Mouse (Mus musculus): ENCODE measurements around the gene Wdr24. TPM values are rescaled to one million over a fixed set of nuclear protein-coding genes. Genes with fewer than 3 reads are reported as not detected.

Wdr24 gene
- polyA plus RNA-seq, 1 experiment: 0.32 TPM

GRCm38 (mm10) chr17:25827546-25828222, 4.3 kb downstream of the Wdr24 start:
- Histone ChIP-seq H3K4me1 (ENCODE audit: control insufficient read depth) (peaks cover 93% of the 10 kb centered on the region), H3K4me3 (replicated peaks) (no peak overlapping the region), H3K27me3 (ENCODE audit: control insufficient read depth) (peaks cover 2% of the 10 kb centered on the region), H3K36me3 (ENCODE audit: control insufficient read depth) (peaks cover 64% of the 10 kb centered on the region), H3K9me3 (ENCODE audit: control insufficient read depth, low read length) (no peaks in the 10 kb centered on the region)
- TF ChIP-seq TAL1 (IDR thresholded peaks at IDR 0.05; ENCODE audit: low read length) (no peak), GATA1 (IDR thresholded peaks at IDR 0.05; ENCODE audit: low read length) (no peak)

GRCm38 (mm10) chr17:25828223-25828594, 4.8 kb downstream of the Wdr24 start:
- H3K27me3 ChIP-seq (ENCODE audit: control insufficient read depth): no peaks in the 10 kb centered on the region
- peaks cover 64% of the 10 kb centered on the region for H3K36me3 ChIP-seq (ENCODE audit: control insufficient read depth)
- H3K4me3 ChIP-seq (replicated peaks): peak overlapping the region; percentile 73
- no peaks in the 10 kb centered on the region for H3K9me3 ChIP-seq (ENCODE audit: control insufficient read depth, low read length)
- TF ChIP-seq TAL1 (IDR thresholded peaks at IDR 0.05; ENCODE audit: low read length): no peak
- no peak for TF ChIP-seq GATA1 (IDR thresholded peaks at IDR 0.05; ENCODE audit: low read length)
- H3K4me1 ChIP-seq (ENCODE audit: control insufficient read depth): peaks cover 92% of the 10 kb centered on the region

- Histone ChIP-seq H3K36me3 (ENCODE audit: control insufficient read depth) (peaks cover 64% of the 10 kb centered on the region), H3K4me1 (ENCODE audit: control insufficient read depth) (peaks cover 93% of the 10 kb centered on the region)
These were observed 5.5 kb downstream of the Wdr24 start, which contains the start of gene Jmjd8 for GRCm38 (mm10) chr17:25828712-25829557. Gene Jmjd8 (plus strand): TSS chr17:25828867.

GRCm38 (mm10) chr17:25829558-25830017, 6.2 kb downstream of the Wdr24 start:
- Histone ChIP-seq H3K27me3 (ENCODE audit: control insufficient read depth) (no peaks in the 10 kb centered on the region), H3K36me3 (ENCODE audit: control insufficient read depth) (peaks cover 65% of the 10 kb centered on the region), H3K4me1 (ENCODE audit: control insufficient read depth) (peaks cover 93% of the 10 kb centered on the region), H3K9me3 (ENCODE audit: control insufficient read depth, low read length) (no peaks in the 10 kb centered on the region), H3K4me3 (replicated peaks) (peak overlapping the region; percentile 73)
- no peak for TF ChIP-seq GATA1 (IDR thresholded peaks at IDR 0.05; ENCODE audit: low read length)

More at GRCm38 (mm10) chr17:25828712-25829557, 5.5 kb downstream of the Wdr24 start, which contains the start of gene Jmjd8:
- Histone ChIP-seq H3K4me3 (replicated peaks) (peak within 1 kb of the TSS; percentile 73), H3K27me3 (ENCODE audit: control insufficient read depth) (no peaks in the 10 kb centered on the region), H3K9me3 (ENCODE audit: control insufficient read depth, low read length) (no peaks in the 10 kb centered on the region)
- TF ChIP-seq GATA1 (IDR thresholded peaks at IDR 0.05; ENCODE audit: low read length) (no peak; the same call in 1 of the 2 replicates), TAL1 (IDR thresholded peaks at IDR 0.05; ENCODE audit: low read length) (no peak)

GRCm38 (mm10) chr17:25830200-25830753, 6.8 kb downstream of the Wdr24 start:
- peaks cover 70% of the 10 kb centered on the region for H3K36me3 ChIP-seq (ENCODE audit: control insufficient read depth)
- H3K4me3 ChIP-seq (replicated peaks): peak overlapping the region; percentile 73
- no peaks in the 10 kb centered on the region for H3K27me3 ChIP-seq (ENCODE audit: control insufficient read depth)
- no peaks in the 10 kb centered on the region for H3K9me3 ChIP-seq (ENCODE audit: control insufficient read depth, low read length)
- no peak for TF ChIP-seq GATA1 (IDR thresholded peaks at IDR 0.05; ENCODE audit: low read length)
- peaks cover 93% of the 10 kb centered on the region for H3K4me1 ChIP-seq (ENCODE audit: control insufficient read depth)

GRCm38 (mm10) chr17:25830806-25831431, 7.5 kb downstream of the Wdr24 start:
- Histone ChIP-seq H3K36me3 (ENCODE audit: control insufficient read depth) (peaks cover 70% of the 10 kb centered on the region), H3K9me3 (ENCODE audit: control insufficient read depth, low read length) (no peaks in the 10 kb centered on the region), H3K4me3 (replicated peaks) (peak overlapping the region; percentile 81), H3K4me1 (ENCODE audit: control insufficient read depth) (peaks cover 93% of the 10 kb centered on the region), H3K27me3 (ENCODE audit: control insufficient read depth) (no peaks in the 10 kb centered on the region)
- TF ChIP-seq GATA1 (IDR thresholded peaks at IDR 0.05; ENCODE audit: low read length) (no peak), TAL1 (IDR thresholded peaks at IDR 0.05; ENCODE audit: low read length) (no peak)

GRCm38 (mm10) chr17:25831451-25832281, 8.2 kb downstream of the Wdr24 start:
- Histone ChIP-seq H3K9me3 (ENCODE audit: control insufficient read depth, low read length) (no peaks in the 10 kb centered on the region), H3K27me3 (ENCODE audit: control insufficient read depth) (no peaks in the 10 kb centered on the region), H3K4me1 (ENCODE audit: control insufficient read depth) (peaks cover 93% of the 10 kb centered on the region), H3K36me3 (ENCODE audit: control insufficient read depth) (peaks cover 69% of the 10 kb centered on the region), H3K4me3 (replicated peaks) (peak overlapping the region; percentile 81)
- TF ChIP-seq GATA1 (IDR thresholded peaks at IDR 0.05; ENCODE audit: low read length) (no peak), TAL1 (IDR thresholded peaks at IDR 0.05; ENCODE audit: low read length) (no peak)
